8 mouse cellular contexts compared by ENCODE assay signal in the genomic region with DNA sequence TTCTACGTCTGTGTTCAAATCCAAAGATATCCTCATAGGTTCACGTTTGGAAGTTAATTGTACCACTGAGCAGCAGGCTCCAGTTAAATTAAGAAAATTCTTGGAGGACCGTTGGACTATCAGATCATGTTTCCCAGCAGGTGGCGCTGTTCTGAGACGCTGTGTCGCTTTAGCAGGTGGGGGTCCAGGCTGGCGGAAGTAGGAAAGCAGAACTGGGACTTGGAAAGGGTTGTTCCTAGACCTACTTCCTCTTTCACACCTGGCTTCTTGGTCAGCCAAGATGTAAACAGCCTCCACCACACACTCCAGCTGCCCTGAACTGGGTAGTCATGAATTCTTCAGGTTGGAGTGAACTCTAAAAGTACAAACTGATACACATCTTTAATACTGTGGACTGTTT.
DNase-seq lines count a peak whose midpoint lies in the region; ATAC-seq and TF ChIP-seq lines count a peak whose summit lies in the region.

No protein-coding gene starts in this region.

- H3K27me3 ChIP-seq in forebrain, embryonic 14.5 days (replicated peaks; ENCODE audit: control insufficient read depth, insufficient read depth, low read length), result no peaks in the 10 kb centered on the region
- no peaks in the 10 kb centered on the region for H3K27me3 ChIP-seq in forebrain, embryonic 15.5 days
- H3K27me3 ChIP-seq in limb, embryonic 14.5 days (ENCODE audit: control insufficient read depth, insufficient read depth, low read length), result no peaks in the 10 kb centered on the region
- no peaks in the 10 kb centered on the region for H3K27me3 ChIP-seq in midbrain, embryonic 10.5 days (ENCODE audit: low read depth, poor library complexity, severe bottlenecking)

- no peaks in the 10 kb centered on the region for H3K4me1 ChIP-seq in forebrain, embryonic 14.5 days (ENCODE audit: control insufficient read depth, insufficient read depth, low read length)
- no peaks in the 10 kb centered on the region for H3K4me1 ChIP-seq in forebrain, embryonic 15.5 days
- no peaks in the 10 kb centered on the region for H3K4me1 ChIP-seq in limb, embryonic 14.5 days (ENCODE audit: control insufficient read depth, insufficient read depth, low read length)
- no peaks in the 10 kb centered on the region for H3K4me1 ChIP-seq in midbrain, embryonic 10.5 days

- H3K4me2 ChIP-seq in forebrain, embryonic 14.5 days (ENCODE audit: low read length), result no peak overlapping the region
- H3K4me2 ChIP-seq in forebrain, embryonic 15.5 days (replicated peaks), result no peak overlapping the region
- H3K4me2 ChIP-seq in limb, embryonic 14.5 days (replicated peaks; ENCODE audit: low read depth, low read length, severe bottlenecking), result no peak overlapping the region

- H3K9ac ChIP-seq in forebrain, embryonic 14.5 days (ENCODE audit: low read length), result no peak overlapping the region
- no peak overlapping the region for H3K9ac ChIP-seq in forebrain, embryonic 15.5 days (replicated peaks)
- no peak overlapping the region for H3K9ac ChIP-seq in limb, embryonic 14.5 days (ENCODE audit: low read depth, low read length, severe bottlenecking)

- H3K27ac ChIP-seq in forebrain, embryonic 14.5 days (ENCODE audit: low read depth, low read length), result no peak overlapping the region
- H3K27ac ChIP-seq in forebrain, embryonic 15.5 days (replicated peaks), result no peak overlapping the region
- no peak overlapping the region for H3K27ac ChIP-seq in limb, embryonic 14.5 days (replicated peaks; ENCODE audit: low read depth, low read length)
- no peak overlapping the region for H3K27ac ChIP-seq in midbrain, embryonic 10.5 days (replicated peaks)

- no peak for ATAC-seq in forebrain, embryonic 14.5 days
- ATAC-seq in forebrain, embryonic 15.5 days (replicated peaks), result no peak
- ATAC-seq in limb, embryonic 14.5 days (ENCODE audit: low FRiP score, low read depth), result no peak

- TF ChIP-seq POLR2A in limb, embryonic 14.5 days (IDR thresholded peaks at IDR 0.05; ENCODE audit: borderline replicate concordance, extremely low read depth, insufficient read depth, insufficient read length), result no peak

- 56% methylated on average over 7 of the region's 7 CpGs for WGBS in forebrain, embryonic 14.5 days
- 54% methylated on average over 7 of the region's 7 CpGs for WGBS in forebrain, embryonic 15.5 days
- 63% methylated on average over 7 of the region's 7 CpGs for WGBS in limb, embryonic 14.5 days
- 54% methylated on average over 7 of the region's 7 CpGs for WGBS in midbrain, embryonic 10.5 days

- H3K9me3 ChIP-seq in forebrain, embryonic 14.5 days (replicated peaks; ENCODE audit: control insufficient read depth, low read length), result no peaks in the 10 kb centered on the region
- no peaks in the 10 kb centered on the region for H3K9me3 ChIP-seq in forebrain, embryonic 15.5 days
- no peaks in the 10 kb centered on the region for H3K9me3 ChIP-seq in limb, embryonic 14.5 days (ENCODE audit: control insufficient read depth, low read length)
- H3K9me3 ChIP-seq in midbrain, embryonic 10.5 days (replicated peaks), result no peaks in the 10 kb centered on the region

- no peaks in the 10 kb centered on the region for H3K36me3 ChIP-seq in forebrain, embryonic 14.5 days (ENCODE audit: control insufficient read depth, insufficient read depth, low read length)
- H3K36me3 ChIP-seq in forebrain, embryonic 15.5 days, result no peaks in the 10 kb centered on the region
- no peaks in the 10 kb centered on the region for H3K36me3 ChIP-seq in limb, embryonic 14.5 days (ENCODE audit: control insufficient read depth, insufficient read depth, low read length)
- no peaks in the 10 kb centered on the region for H3K36me3 ChIP-seq in midbrain, embryonic 10.5 days

- no peak overlapping the region for H3K4me3 ChIP-seq in forebrain, embryonic 14.5 days (ENCODE audit: low read depth, low read length)
- H3K4me3 ChIP-seq in forebrain, embryonic 15.5 days, result no peak overlapping the region
- H3K4me3 ChIP-seq in limb, embryonic 14.5 days (replicated peaks; ENCODE audit: low read length), result no peak overlapping the region
- H3K4me3 ChIP-seq in midbrain, embryonic 10.5 days, result no peak overlapping the region

- peak; percentile 24 for DNase-seq in forebrain, embryonic 14.5 days (ENCODE audit: low spot score)
- DNase-seq in right cerebral cortex, postnatal 4 days, result peak; percentile 34
- no peak for DNase-seq in right cerebral cortex, postnatal 36 days (ENCODE audit: low spot score in 2 of 2)
- peak; percentile 9 for DNase-seq in limb, embryonic 14.5 days (ENCODE audit: low spot score)
- DNase-seq in spleen, postnatal 36 days (ENCODE audit: low spot score in 2 of 2), result peak; percentile 78 to 81
- DNase-seq in midbrain, embryonic 10.5 days (ENCODE audit: low spot score), result no peak
- DNase-seq in layer of hippocampus, postnatal 10 days (ENCODE audit: low spot score in 2 of 2), result no peak

Comparison
In these comparisons a context has a peak if more than half of its experiments do, and no peak if none do; other contexts are left out.
1. DNase-seq: peak in forebrain, embryonic 14.5 days (single experiment), right cerebral cortex, postnatal 4 days (single experiment), limb, embryonic 14.5 days (single experiment) and spleen, postnatal 36 days (2 of 2); none in right cerebral cortex, postnatal 36 days (0 of 2), midbrain, embryonic 10.5 days (single experiment) and layer of hippocampus, postnatal 10 days (0 of 2).